Mouse (Mus musculus) heart, adult 9 months (tissue): ENCODE results near the gene Tti1.
"Not testable (repeated sequence)": the region's sequence is repeated elsewhere in the genome, so short reads cannot be mapped to it uniquely, and the experiment has no call there.

Source experiments
- DNase-seq, 2 experiments: peaks; one replicate each; pipeline ENCODE4 v3.0.0; 2022; ENCODE audit warnings: low spot score in 2 of 2

Gene Tti1

GRCm38 (mm10) chr2:158028354-158028863 is at the start of gene Tti1, which contains the start of gene Rprd1b:
Gene Tti1 (minus strand): TSS chr2:158028433.
Gene Rprd1b (plus strand): TSS chr2:158028497.
- DNase-seq, result peak; percentile 90 to 94

DNA sequence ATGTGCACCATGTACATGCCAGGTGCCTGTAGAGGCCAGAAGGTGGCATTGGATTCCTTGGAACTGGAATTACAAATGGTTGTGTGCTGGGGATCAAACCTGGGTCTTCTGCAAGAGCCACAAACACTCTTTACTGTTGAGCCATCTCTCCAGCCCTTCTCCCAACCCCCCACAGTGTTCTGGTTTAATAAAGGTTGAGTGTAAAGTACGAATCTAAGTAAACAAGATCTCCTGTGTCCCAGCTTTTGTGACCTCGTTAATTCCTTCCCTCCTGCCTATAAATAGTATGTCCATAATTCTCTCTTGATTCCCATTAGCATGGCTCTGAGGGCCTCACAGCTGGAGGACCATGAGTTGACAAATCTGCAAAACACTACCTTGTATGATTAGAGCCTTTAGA is 49.7 kb upstream of the Tti1 start:
- DNase-seq, result no peak

DNA sequence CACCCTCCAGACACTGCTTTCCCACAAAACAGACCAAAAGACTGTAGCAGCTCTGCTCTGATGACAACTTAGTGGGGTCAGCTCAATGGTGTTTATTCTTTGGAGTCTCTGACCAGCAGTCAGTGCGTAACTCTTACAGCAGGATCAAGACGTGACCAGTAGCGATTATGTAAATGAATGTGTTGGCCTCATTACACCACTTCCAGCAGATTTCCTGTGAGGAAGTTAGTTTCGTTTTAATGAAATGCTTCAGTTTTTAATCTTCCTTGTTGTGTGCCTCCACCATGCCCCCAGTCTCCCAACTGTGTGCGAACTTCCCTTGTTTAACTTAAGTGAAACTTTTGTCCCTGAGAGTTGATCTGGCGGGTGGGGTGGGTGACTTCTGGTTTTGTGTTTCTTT is 48.5 kb upstream of the Tti1 start:
- no peak for DNase-seq

- DNase-seq, result no peak
Observed at GRCm38 (mm10) chr2:158074835-158075234, 46.6 kb upstream of the Tti1 start.

- no peak for DNase-seq
Observed at GRCm38 (mm10) chr2:158071633-158071995, 43.4 kb upstream of the Tti1 start.

GRCm38 (mm10) chr2:158070885-158071632 is 42.8 kb upstream of the Tti1 start:
- no peak for DNase-seq

- DNase-seq, result no peak
Observed at GRCm38 (mm10) chr2:158068444-158068971, 40.3 kb upstream of the Tti1 start.

DNA sequence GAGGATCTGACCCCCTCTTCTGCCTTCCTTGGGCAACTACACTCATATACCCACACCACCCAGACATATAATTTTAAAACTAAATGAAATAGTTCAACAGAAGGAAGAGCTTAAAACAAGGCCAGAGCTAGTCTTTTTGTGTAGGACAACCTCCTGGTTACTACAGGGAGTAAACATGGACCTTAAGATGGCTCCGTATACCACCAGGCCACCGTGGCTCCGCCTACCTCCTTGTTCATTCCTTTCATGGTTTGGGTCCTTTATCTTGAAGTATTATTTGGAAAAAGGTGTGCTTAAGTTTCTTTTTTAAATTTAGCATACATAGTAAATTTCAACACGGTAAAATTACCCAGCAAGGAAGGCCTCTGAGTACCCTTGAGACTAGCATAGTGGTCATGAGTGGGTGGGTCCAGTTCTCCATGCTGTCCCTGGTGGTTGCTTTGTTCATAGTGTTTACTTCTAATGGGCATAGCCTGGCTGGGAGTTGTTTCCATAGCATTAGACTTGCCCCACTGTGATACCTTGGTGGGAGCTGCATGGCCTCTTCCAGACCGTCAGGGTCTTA is 39.1 kb upstream of the Tti1 start:
- no peak for DNase-seq

- DNase-seq, result no peak
Observed at GRCm38 (mm10) chr2:158066456-158066855, 38.2 kb upstream of the Tti1 start.

- peak in 1 of 2 experiments; percentile 14 for DNase-seq
Observed at GRCm38 (mm10) chr2:158065064-158065463, 36.8 kb upstream of the Tti1 start.

- peak; percentile 54 to 66 for DNase-seq
Observed at GRCm38 (mm10) chr2:158064571-158065048, 36.4 kb upstream of the Tti1 start.

GRCm38 (mm10) chr2:158063036-158063435 is 34.8 kb upstream of the Tti1 start:
- DNase-seq, result no peak

GRCm38 (mm10) chr2:158059666-158060105 is 31.5 kb upstream of the Tti1 start:
- no peak for DNase-seq

DNA sequence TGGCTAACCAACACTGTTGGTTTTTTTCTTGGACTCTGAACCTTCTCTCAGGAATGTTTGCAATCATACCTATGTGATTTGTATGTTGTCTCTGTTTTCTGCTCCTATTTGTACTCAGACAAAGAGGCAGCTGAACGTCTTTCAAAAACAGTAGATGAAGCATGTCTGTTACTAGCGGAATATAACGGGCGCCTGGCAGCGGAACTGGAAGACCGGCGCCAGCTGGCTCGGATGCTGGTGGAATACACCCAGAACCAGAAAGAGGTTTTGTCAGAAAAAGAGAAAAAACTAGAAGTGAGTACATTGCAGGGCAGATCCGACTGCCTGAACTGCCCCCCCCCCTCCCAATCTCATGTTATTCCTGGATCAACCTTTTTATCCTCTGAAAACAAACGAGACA is 30.3 kb upstream of the Tti1 start:
- DNase-seq, result peak; percentile 33 to 66

DNA sequence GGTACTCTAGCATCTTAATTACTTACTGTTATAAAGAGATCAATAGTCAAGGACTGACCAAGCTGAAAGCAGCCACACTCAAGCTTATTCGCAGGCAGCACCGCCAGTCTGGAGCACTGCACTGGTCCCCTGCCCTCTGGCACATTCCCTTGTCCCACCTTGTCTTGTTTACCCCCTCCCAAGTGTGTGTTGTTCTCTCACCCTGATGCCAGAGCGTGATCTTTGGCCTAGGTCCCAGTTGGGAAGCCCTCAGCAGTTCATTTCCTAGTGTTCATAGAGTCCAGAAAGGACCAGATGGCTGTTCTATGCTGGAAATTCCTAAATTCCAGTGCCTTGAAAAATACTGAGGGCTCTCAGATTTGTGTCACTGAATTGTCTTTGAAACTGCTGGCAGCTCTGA is 28.8 kb upstream of the Tti1 start:
- no peak for DNase-seq

DNA sequence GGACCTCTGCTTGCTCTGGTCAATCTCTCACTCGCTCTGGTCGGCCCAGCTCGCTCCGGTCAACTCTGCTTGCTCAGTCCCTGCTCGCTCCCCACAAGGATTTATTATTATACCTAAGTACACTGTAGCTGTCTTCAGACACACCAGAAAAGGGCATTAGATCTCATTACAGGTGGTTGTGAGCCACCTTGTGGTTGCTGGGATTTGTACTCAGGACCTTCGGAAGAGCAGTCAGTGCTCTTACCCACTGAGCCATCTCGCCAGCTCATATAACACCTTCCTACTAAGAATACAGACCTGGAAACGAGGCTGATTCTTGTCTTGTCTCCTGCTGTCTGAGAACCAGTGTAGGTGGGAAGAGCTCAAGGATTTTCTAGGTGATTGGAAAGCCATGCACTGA is 27.1 kb upstream of the Tti1 start:
- DNase-seq, result not testable (repeated sequence)

DNA sequence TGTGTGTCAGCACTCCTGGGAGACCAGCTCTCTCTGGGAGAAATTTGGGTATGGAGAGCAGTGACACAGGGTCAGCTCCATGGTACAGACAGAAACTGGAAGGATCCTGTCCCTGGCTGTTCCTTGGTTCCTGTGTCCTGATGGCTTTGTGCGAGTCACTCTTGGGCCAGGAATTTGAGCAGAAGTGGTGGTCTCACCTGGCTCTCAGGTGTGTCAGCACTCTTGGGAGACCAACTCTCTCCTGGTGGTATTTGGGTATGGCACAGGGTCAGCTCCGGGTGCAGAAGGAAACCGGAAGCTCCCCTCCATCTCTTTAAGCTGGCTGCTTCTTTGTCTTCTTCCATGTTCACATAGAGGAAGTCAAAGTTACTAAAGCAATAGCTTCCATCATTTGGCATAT is 26.4 kb upstream of the Tti1 start:
- DNase-seq, result no peak

- no peak for DNase-seq
Observed at GRCm38 (mm10) chr2:158050116-158050515, 21.9 kb upstream of the Tti1 start.

DNA sequence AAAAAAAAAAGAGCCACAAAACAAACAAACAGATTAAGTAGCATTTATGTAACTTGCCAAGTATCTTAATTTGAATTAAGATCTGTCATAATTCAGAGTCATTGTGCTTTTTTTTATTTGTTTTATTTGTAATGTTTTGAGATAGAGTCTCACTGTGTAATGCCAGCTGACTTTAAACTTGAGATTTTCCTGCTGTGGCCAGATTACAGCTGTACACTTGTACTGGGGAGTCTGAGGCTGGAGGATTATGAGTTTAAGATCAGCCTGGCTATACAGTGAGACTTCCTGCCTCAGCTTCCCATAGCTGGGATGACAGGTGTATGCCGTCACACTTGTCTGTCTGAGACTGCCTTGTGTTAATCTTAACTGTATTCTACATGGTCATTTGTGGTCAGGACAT is 20.5 kb upstream of the Tti1 start:
- DNase-seq, result no peak

GRCm38 (mm10) chr2:158047903-158048302 is 19.7 kb upstream of the Tti1 start:
- DNase-seq, result peak in 1 of 2 experiments; percentile 53

- no peak for DNase-seq
Observed at GRCm38 (mm10) chr2:158046186-158046585, 18.0 kb upstream of the Tti1 start.

GRCm38 (mm10) chr2:158043504-158043903 is 15.3 kb upstream of the Tti1 start:
- no peak for DNase-seq

DNA sequence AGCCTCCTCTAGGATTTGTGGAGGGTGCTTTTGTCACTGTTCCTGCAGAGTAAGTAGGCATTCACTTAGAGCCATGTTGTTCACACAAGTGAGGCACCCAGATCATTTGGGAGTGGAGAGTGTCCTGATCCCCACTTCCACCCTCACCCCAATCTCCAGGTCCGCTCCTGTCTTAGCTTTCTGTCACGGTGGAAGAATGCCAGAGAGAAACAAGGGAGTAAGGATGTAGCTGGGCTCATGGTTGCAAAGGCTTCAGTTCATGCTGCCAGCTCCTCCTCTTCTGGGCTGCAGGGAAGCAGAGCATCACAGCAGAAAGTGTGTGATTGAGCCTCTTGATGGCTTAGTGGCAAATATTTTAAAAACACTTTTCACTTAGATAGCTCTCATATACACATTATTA is 12.2 kb upstream of the Tti1 start:
- no peak for DNase-seq
